Mouse (Mus musculus): ENCODE results near the gene Abhd12b. TPM values are rescaled to one million over a fixed set of nuclear protein-coding genes. Genes with fewer than 3 reads are reported as not detected.

Gene Abhd12b
- total RNA-seq, 2 experiments from 2014 or later, result not detected

Other genes starting within 250 kb of the Abhd12b start
- 126 and 133 TPM in 2 replicates for gene Sav1, start 167.1 kb upstream of the Abhd12b start, total RNA-seq (2014; fragmentation: Nextera tagmentation)
- gene Sav1, start 167.1 kb upstream of the Abhd12b start, total RNA-seq (2017), result 59.2 and 79.2 TPM in 2 replicates
- 33.1 and 50.1 TPM in 2 replicates for gene Nin, start 40.4 kb upstream of the Abhd12b start, total RNA-seq (2014; fragmentation: Nextera tagmentation)
- 41.3 and 61.0 TPM in 2 replicates for gene Nin, start 40.4 kb upstream of the Abhd12b start, total RNA-seq (2017)
- 15.8 and 27.6 TPM in 2 replicates for gene Pygl, start 77.3 kb downstream of the Abhd12b start, total RNA-seq (2014; fragmentation: Nextera tagmentation)
- 32.5 and 34.3 TPM in 2 replicates for gene Pygl, start 77.3 kb downstream of the Abhd12b start, total RNA-seq (2017)
- not detected in 2 replicates for gene Trim9, start 193.5 kb downstream of the Abhd12b start, total RNA-seq (2014; fragmentation: Nextera tagmentation)
- gene Trim9, start 193.5 kb downstream of the Abhd12b start, total RNA-seq (2017), result not detected in 2 replicates